Comparison of ENCODE assay signal across 14 mouse cellular contexts in the genomic region with DNA sequence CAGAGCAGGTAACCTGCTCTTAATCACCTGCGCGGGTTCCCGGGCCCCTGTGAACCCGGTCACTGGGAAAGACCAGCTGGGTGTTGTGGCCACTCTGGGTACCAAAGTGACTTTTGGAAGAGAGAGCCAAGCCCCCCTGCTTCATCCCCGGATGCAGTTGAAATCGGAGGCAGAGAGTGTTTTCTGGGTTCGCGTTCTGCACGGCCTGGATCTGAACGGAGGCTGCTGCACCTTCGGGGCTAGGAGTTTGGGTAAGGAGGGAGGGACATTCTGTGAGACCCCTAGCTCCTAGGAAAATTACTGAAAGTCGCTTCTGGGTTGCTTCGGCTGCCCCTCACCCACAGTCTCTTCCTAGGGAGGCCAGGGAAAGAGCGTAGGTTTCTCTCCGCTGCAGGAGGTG. TPM values are rescaled to one million over a fixed set of nuclear protein-coding genes. Genes with fewer than 3 reads are reported as not detected.
DNase-seq lines count a peak whose midpoint lies in the region; ATAC-seq lines count a peak whose summit lies in the region.
"Had no signal": no experiment of that assay in that cellular context is flagged by ENCODE, and none has a peak within 500 bp of the region (broad histone marks: within the 10 kb centered on the region; RNA-seq: fewer than 3 reads in every experiment).

No protein-coding gene starts in this region.

- H3K36me3 ChIP-seq in heart, embryonic 13.5 days, result no peaks in the 10 kb centered on the region
- H3K36me3 ChIP-seq in lung, embryonic 16.5 days (ENCODE audit: control insufficient read depth, insufficient read depth, low read length), result no peaks in the 10 kb centered on the region
- H3K36me3 ChIP-seq in embryonic facial prominence, embryonic 15.5 days, result no peaks in the 10 kb centered on the region
- H3K36me3 ChIP-seq in neural tube, embryonic 11.5 days (ENCODE audit: control insufficient read depth, insufficient read depth, low read length), result no peaks in the 10 kb centered on the region
- no peaks in the 10 kb centered on the region for H3K36me3 ChIP-seq in forebrain, embryonic 12.5 days (replicated peaks)
- H3K36me3 ChIP-seq: midbrain, embryonic 13.5 days had no signal

- H3K4me2 ChIP-seq in heart, embryonic 13.5 days, result peak overlapping the region; percentile 17; the same call in 1 of the 2 replicates
- H3K4me2 ChIP-seq in lung, embryonic 16.5 days (ENCODE audit: low read depth, low read length), result 0 out of 2 replicates have a peak overlapping the region, but pooled peaks have one; percentile 15
- peak overlapping the region; percentile 50 for H3K4me2 ChIP-seq in embryonic facial prominence, embryonic 15.5 days (replicated peaks)
- no peak overlapping the region for H3K4me2 ChIP-seq in neural tube, embryonic 11.5 days (ENCODE audit: low read depth)
- no peak overlapping the region for H3K4me2 ChIP-seq in forebrain, embryonic 12.5 days
- H3K4me2 ChIP-seq: midbrain, embryonic 13.5 days had no signal

- H3K27ac ChIP-seq in heart, embryonic 13.5 days (replicated peaks), result no peak overlapping the region
- no peak overlapping the region for H3K27ac ChIP-seq in lung, embryonic 16.5 days (ENCODE audit: low read length)
- H3K27ac ChIP-seq in embryonic facial prominence, embryonic 15.5 days (replicated peaks), result peak overlapping the region; percentile 34
- no peak overlapping the region for H3K27ac ChIP-seq in neural tube, embryonic 11.5 days (ENCODE audit: low read depth, low read length)
- H3K27ac ChIP-seq in forebrain, embryonic 12.5 days, result no peak overlapping the region
- H3K27ac ChIP-seq: hindbrain, postnatal 0 days; left cerebral cortex, adult 2 months; midbrain, embryonic 13.5 days had no signal

- WGBS in heart, embryonic 13.5 days, result 3% methylated on average over 15 of the region's 15 CpGs
- 15% methylated on average over 15 of the region's 15 CpGs for WGBS in lung, embryonic 16.5 days
- 10% methylated on average over 15 of the region's 15 CpGs for WGBS in embryonic facial prominence, embryonic 15.5 days
- WGBS in neural tube, embryonic 11.5 days, result 0% methylated on average over 15 of the region's 15 CpGs
- WGBS in forebrain, embryonic 12.5 days, result under 1% methylated on average over 15 of the region's 15 CpGs

- peaks cover 100% of the 10 kb centered on the region for H3K27me3 ChIP-seq in heart, embryonic 13.5 days (replicated peaks)
- H3K27me3 ChIP-seq in lung, embryonic 16.5 days (ENCODE audit: control insufficient read depth, insufficient read depth, low read depth, low read length), result peaks cover 66% of the 10 kb centered on the region
- H3K27me3 ChIP-seq in embryonic facial prominence, embryonic 15.5 days, result peaks cover 73% of the 10 kb centered on the region
- H3K27me3 ChIP-seq in neural tube, embryonic 11.5 days (ENCODE audit: control insufficient read depth, insufficient read depth, low read length), result peaks cover 98% of the 10 kb centered on the region
- peaks cover 98% of the 10 kb centered on the region for H3K27me3 ChIP-seq in forebrain, embryonic 12.5 days

- no peaks in the 10 kb centered on the region for H3K9me3 ChIP-seq in heart, embryonic 13.5 days
- no peaks in the 10 kb centered on the region for H3K9me3 ChIP-seq in lung, embryonic 16.5 days (ENCODE audit: control insufficient read depth, low read length)
- H3K9me3 ChIP-seq in embryonic facial prominence, embryonic 15.5 days (replicated peaks), result no peaks in the 10 kb centered on the region
- H3K9me3 ChIP-seq in neural tube, embryonic 11.5 days (ENCODE audit: control insufficient read depth, low read length), result no peaks in the 10 kb centered on the region
- H3K9me3 ChIP-seq in forebrain, embryonic 12.5 days, result no peaks in the 10 kb centered on the region
- H3K9me3 ChIP-seq: midbrain, embryonic 13.5 days had no signal

- no peak overlapping the region; the same call in 1 of the 2 replicates for H3K4me3 ChIP-seq in heart, embryonic 13.5 days
- H3K4me3 ChIP-seq in lung, embryonic 16.5 days (ENCODE audit: low read length), result no peak overlapping the region
- peak overlapping the region; percentile 23 for H3K4me3 ChIP-seq in embryonic facial prominence, embryonic 15.5 days (replicated peaks)
- H3K4me3 ChIP-seq in neural tube, embryonic 11.5 days (ENCODE audit: low read depth, low read length), result no peak overlapping the region
- H3K4me3 ChIP-seq in forebrain, embryonic 12.5 days (replicated peaks), result no peak overlapping the region
- H3K4me3 ChIP-seq: left cerebral cortex, adult 2 months; midbrain, embryonic 13.5 days had no signal

- no peak for DNase-seq in heart, adult 8-10 months (ENCODE audit: low spot score)
- DNase-seq in lung, postnatal 14 days, result no peak
- peak; percentile 24 for DNase-seq in neural tube, embryonic 11.5 days (ENCODE audit: low spot score)
- DNase-seq: cerebellum, adult 9-10 months; right cerebral cortex, adult 18-20 months had no signal

- no peak for ATAC-seq in heart, embryonic 13.5 days (ENCODE audit: extremely low read depth, insufficient number of reproducible peaks, low FRiP score, low TSS enrichment)
- no peak for ATAC-seq in lung, embryonic 16.5 days (ENCODE audit: low read depth)
- ATAC-seq in embryonic facial prominence, embryonic 15.5 days (ENCODE audit: insufficient number of reproducible peaks, low FRiP score, low TSS enrichment, low read depth), result no peak
- ATAC-seq in neural tube, embryonic 11.5 days (ENCODE audit: insufficient read depth, low FRiP score, low TSS enrichment), result no peak
- no peak for ATAC-seq in forebrain, embryonic 12.5 days (ENCODE audit: low FRiP score)
- ATAC-seq: forebrain, embryonic 14.5 days; hindbrain, postnatal 0 days; lung, postnatal 0 days; midbrain, embryonic 13.5 days had no signal

- peaks cover 10% of the 10 kb centered on the region for H3K4me1 ChIP-seq in heart, embryonic 13.5 days
- peaks cover 19% of the 10 kb centered on the region for H3K4me1 ChIP-seq in lung, embryonic 16.5 days (replicated peaks; ENCODE audit: control insufficient read depth, insufficient read depth, low read length)
- H3K4me1 ChIP-seq in embryonic facial prominence, embryonic 15.5 days, result peaks cover 41% of the 10 kb centered on the region
- H3K4me1 ChIP-seq in neural tube, embryonic 11.5 days (ENCODE audit: control insufficient read depth, insufficient read depth, low read length), result no peaks in the 10 kb centered on the region; the same call in 1 of the 2 replicates
- no peaks in the 10 kb centered on the region for H3K4me1 ChIP-seq in forebrain, embryonic 12.5 days
- H3K4me1 ChIP-seq: midbrain, embryonic 13.5 days had no signal

- H3K9ac ChIP-seq in heart, embryonic 13.5 days, result no peak overlapping the region
- peak overlapping the region; percentile 29; the same call in 1 of the 2 replicates for H3K9ac ChIP-seq in lung, embryonic 16.5 days (ENCODE audit: low read length)
- H3K9ac ChIP-seq in embryonic facial prominence, embryonic 15.5 days, result no peak overlapping the region
- no peak overlapping the region for H3K9ac ChIP-seq in neural tube, embryonic 11.5 days (ENCODE audit: low read length)
- no peak overlapping the region for H3K9ac ChIP-seq in forebrain, embryonic 12.5 days
- H3K9ac ChIP-seq: midbrain, embryonic 13.5 days had no signal

RNA-seq across cellular contexts. Expression of a gene that starts 7.2 kb away (rescaled TPM):
- 9.4 and 12.8 TPM in 2 replicates for polyA plus RNA-seq in heart, embryonic 13.5 days (2015; fragmentation: Nextera tagmentation; extraction: Ambion mirVana)
- total RNA-seq in heart, adult 8-10 months (2022), result 10 to 100 TPM in 3 of 4 experiments, 1 to 10 TPM in 1; 8.9 to 12.7 (median 10.2) TPM
- polyA plus RNA-seq in lung, embryonic 16.5 days (2015; fragmentation: Nextera tagmentation; extraction: Ambion mirVana), result 53.4 and 65.3 TPM in 2 replicates
- polyA plus RNA-seq in embryonic facial prominence, embryonic 15.5 days (2015; fragmentation: Nextera tagmentation; extraction: Ambion mirVana), result 38.8 and 42.1 TPM in 2 replicates
- 10.5 and 15.5 TPM in 2 replicates for polyA plus RNA-seq in neural tube, embryonic 11.5 days (2014; fragmentation: Nextera tagmentation; extraction: Ambion mirVana)
- polyA plus RNA-seq in forebrain, embryonic 12.5 days (2016; fragmentation: Nextera tagmentation; extraction: Ambion mirVana), result 1.7 and 2.3 TPM in 2 replicates

Comparison
In these comparisons a context has a peak if more than half of its experiments do, and no peak if none do; other contexts are left out.
1. H3K4me2 ChIP-seq: peak in heart, embryonic 13.5 days (single experiment), lung, embryonic 16.5 days (single experiment) and embryonic facial prominence, embryonic 15.5 days (single experiment); none in neural tube, embryonic 11.5 days (single experiment) and forebrain, embryonic 12.5 days (single experiment).